Mouse (Mus musculus) hindbrain, embryonic 14.5 days (tissue): ENCODE measurements around the gene Elovl5. TPM values are rescaled to one million over a fixed set of nuclear protein-coding genes. Genes with fewer than 3 reads are reported as not detected.

Experiments used
- ATAC-seq: fragments of 200-750 bp; cut with Nextera tagmentation; 2 replicates; pipeline ENCODE4 v1.8.0; 2017; ENCODE audit warnings: moderate number of reproducible peaks, mild to moderate bottlenecking, moderate TSS enrichment, moderate library complexity; ENCODE audit not compliant: low FRiP score
- DNase-seq: peaks from one replicate; pipeline ENCODE4 v3.0.0-alpha.2; 2015; ENCODE audit warnings: low spot score
- H3K27ac ChIP-seq: fragments of 300-500 bp; sonication (generic); 2 replicates; pipeline ENCODE4 v1.5.1; 2014; ENCODE audit warnings: mild to moderate bottlenecking, moderate library complexity
- H3K27me3 ChIP-seq: fragments of 300-500 bp; sonication (generic); 2 replicates; pipeline ENCODE4 v1.6.1; 2014; ENCODE audit warnings: mild to moderate bottlenecking, low read length, mixed read lengths; ENCODE audit not compliant: control insufficient read depth, insufficient read depth
- H3K36me3 ChIP-seq: fragments of 300-500 bp; sonication (generic); replicated peaks from 2 replicates; pipeline ENCODE4 v1.6.1; 2014; ENCODE audit not compliant: control insufficient read depth, insufficient read depth
- H3K4me1 ChIP-seq: fragments of 300-500 bp; sonication (generic); replicated peaks from 2 replicates; pipeline ENCODE4 v1.6.1; 2014; ENCODE audit warnings: antibody characterized with exemption, low read length, mixed read lengths; ENCODE audit not compliant: control insufficient read depth, insufficient read depth
- H3K4me2 ChIP-seq: fragments of 300-500 bp; sonication (generic); replicated peaks from 2 replicates; pipeline ENCODE4 v1.6.1; 2014; ENCODE audit warnings: mild to moderate bottlenecking, moderate library complexity
- H3K4me3 ChIP-seq: fragments of 300-500 bp; sonication (generic); replicated peaks from 2 replicates; pipeline ENCODE4 v1.5.1; 2014; ENCODE audit warnings: mild to moderate bottlenecking, low read length
- H3K9ac ChIP-seq: fragments of 300-500 bp; sonication (generic); 2 replicates; pipeline ENCODE4 v1.6.1; 2014
- H3K9me3 ChIP-seq: fragments of 300-500 bp; sonication (generic); 2 replicates; pipeline ENCODE4 v1.6.1; 2016; ENCODE audit warnings: low read length; ENCODE audit not compliant: control insufficient read depth
- WGBS: fragments of 180-500 bp; shearing (Covaris S2); extraction: QIAGEN DNeasy Blood & Tissue Kit; methylation state at CpG from one replicate; pipeline ENCODE4 v1.1.7; 2014; 5-methylcytosine and 5-hydroxymethylcytosine counted together
- polyA plus RNA-seq: library from polyadenylated mRNA; unstranded; fragments of >200 nt; fragmentation: Nextera tagmentation; extraction: Ambion mirVana; gene quantifications from 2 replicates; pipeline ENCODE4 v1.2.1, GENCODE M21; 2014

The Elovl5 gene
- polyA plus RNA-seq, 1 experiment from 2014 or later = 73.5 TPM

GRCm38 (mm10) chr9:78012066-78012465, 94.9 kb downstream of the Elovl5 start:
- no peak overlapping the region for H3K27ac ChIP-seq
- H3K9ac ChIP-seq = no peak overlapping the region
- ATAC-seq = no peak
- no peaks in the 10 kb centered on the region for H3K9me3 ChIP-seq
- H3K4me1 ChIP-seq = no peaks in the 10 kb centered on the region
- no peaks in the 10 kb centered on the region for H3K27me3 ChIP-seq
- H3K4me3 ChIP-seq = no peak overlapping the region
- no peaks in the 10 kb centered on the region for H3K36me3 ChIP-seq
- no peak overlapping the region for H3K4me2 ChIP-seq
- DNase-seq = no peak
- 85% methylated on average over 4 of the region's 4 CpGs for WGBS

- Histone ChIP-seq H3K36me3 (no peaks in the 10 kb centered on the region), H3K27ac (no peak overlapping the region), H3K27me3 (no peaks in the 10 kb centered on the region), H3K4me3 (no peak overlapping the region), H3K9ac (no peak overlapping the region), H3K4me2 (no peak overlapping the region), H3K9me3 (no peaks in the 10 kb centered on the region), H3K4me1 (no peaks in the 10 kb centered on the region)
- DNase-seq (no peak), ATAC-seq (no peak)
- WGBS = 91% methylated on average over 5 of the region's 5 CpGs
Observed at GRCm38 (mm10) chr9:78012681-78013080, 95.5 kb downstream of the Elovl5 start.

GRCm38 (mm10) chr9:78013813-78014212, 96.6 kb downstream of the Elovl5 start:
- no peak overlapping the region for H3K4me3 ChIP-seq

GRCm38 (mm10) chr9:78015816-78016215, 98.7 kb downstream of the Elovl5 start:
- Histone ChIP-seq H3K4me3 (no peak overlapping the region), H3K4me1 (no peaks in the 10 kb centered on the region), H3K9ac (no peak overlapping the region), H3K4me2 (no peak overlapping the region), H3K27me3 (no peaks in the 10 kb centered on the region), H3K36me3 (no peaks in the 10 kb centered on the region), H3K27ac (no peak overlapping the region), H3K9me3 (no peaks in the 10 kb centered on the region)
- no peak for ATAC-seq
- DNase-seq = no peak
- 87% methylated on average over 7 of the region's 7 CpGs for WGBS

More at GRCm38 (mm10) chr9:78013813-78014212, 96.6 kb downstream of the Elovl5 start:
- no peak overlapping the region for H3K4me2 ChIP-seq
- H3K4me1 ChIP-seq = no peaks in the 10 kb centered on the region
- no peak overlapping the region for H3K27ac ChIP-seq
- no peaks in the 10 kb centered on the region for H3K9me3 ChIP-seq
- H3K36me3 ChIP-seq = no peaks in the 10 kb centered on the region
- no peak overlapping the region for H3K9ac ChIP-seq
- 43% methylated on average over 1 of the region's 1 CpGs for WGBS
- ATAC-seq = no peak
- H3K27me3 ChIP-seq = no peaks in the 10 kb centered on the region
- DNase-seq = no peak

GRCm38 (mm10) chr9:78016288-78016687, 99.1 kb downstream of the Elovl5 start:
- no peaks in the 10 kb centered on the region for H3K4me1 ChIP-seq
- H3K9ac ChIP-seq = no peak overlapping the region
- H3K27ac ChIP-seq = no peak overlapping the region
- ATAC-seq = no peak
- 63% methylated on average over 15 of the region's 15 CpGs for WGBS
- H3K27me3 ChIP-seq = no peaks in the 10 kb centered on the region
- no peak for DNase-seq
- no peaks in the 10 kb centered on the region for H3K9me3 ChIP-seq
- no peaks in the 10 kb centered on the region for H3K36me3 ChIP-seq
- peak overlapping the region; percentile 21 for H3K4me2 ChIP-seq
- no peak overlapping the region for H3K4me3 ChIP-seq

GRCm38 (mm10) chr9:78021256-78021655, 104.1 kb downstream of the Elovl5 start:
- 10% methylated on average over 9 of the region's 9 CpGs for WGBS
- ATAC-seq = peak; percentile 43; the same call in 1 of the 2 replicates
- Histone ChIP-seq H3K27ac (no peak overlapping the region), H3K4me3 (no peak overlapping the region), H3K27me3 (no peaks in the 10 kb centered on the region), H3K4me1 (0 out of 2 replicates have a peak, but pooled peaks cover 3% of the 10 kb centered on the region), H3K9me3 (no peaks in the 10 kb centered on the region), H3K36me3 (no peaks in the 10 kb centered on the region), H3K9ac (no peak overlapping the region), H3K4me2 (no peak overlapping the region)
- no peak for DNase-seq

GRCm38 (mm10) chr9:78022187-78022945, 105.2 kb downstream of the Elovl5 start:
- no peaks in the 10 kb centered on the region for H3K9me3 ChIP-seq
- no peaks in the 10 kb centered on the region for H3K27me3 ChIP-seq
- DNase-seq (no peak), ATAC-seq (no peak)
- no peak overlapping the region for H3K4me2 ChIP-seq
- no peak overlapping the region for H3K4me3 ChIP-seq
- H3K4me1 ChIP-seq = 0 out of 2 replicates have a peak, but pooled peaks cover 3% of the 10 kb centered on the region
- H3K36me3 ChIP-seq = no peaks in the 10 kb centered on the region
- H3K27ac ChIP-seq = no peak overlapping the region
- WGBS = 74% methylated on average over 8 of the region's 8 CpGs
- H3K9ac ChIP-seq = no peak overlapping the region

- Histone ChIP-seq H3K36me3 (no peaks in the 10 kb centered on the region), H3K9me3 (no peaks in the 10 kb centered on the region), H3K27me3 (no peaks in the 10 kb centered on the region), H3K9ac (no peak overlapping the region), H3K27ac (no peak overlapping the region), H3K4me2 (no peak overlapping the region), H3K4me3 (no peak overlapping the region), H3K4me1 (0 out of 2 replicates have a peak, but pooled peaks cover 3% of the 10 kb centered on the region)
- peak; percentile 77 for DNase-seq
- peak; percentile 77 for ATAC-seq
- 20% methylated on average over 3 of the region's 3 CpGs for WGBS
Observed at GRCm38 (mm10) chr9:78024823-78025222, 107.7 kb downstream of the Elovl5 start.

- DNase-seq (no peak), ATAC-seq (no peak)
- H3K4me1 ChIP-seq = no peaks in the 10 kb centered on the region
- no peak overlapping the region for H3K4me2 ChIP-seq
- H3K27ac ChIP-seq = no peak overlapping the region
- no peaks in the 10 kb centered on the region for H3K9me3 ChIP-seq
- no peaks in the 10 kb centered on the region for H3K36me3 ChIP-seq
- no peak overlapping the region for H3K4me3 ChIP-seq
- H3K27me3 ChIP-seq = no peaks in the 10 kb centered on the region
- no peak overlapping the region for H3K9ac ChIP-seq
- 91% methylated on average over 3 of the region's 3 CpGs for WGBS
Observed at GRCm38 (mm10) chr9:78027099-78027498, 109.9 kb downstream of the Elovl5 start.
